Mouse (Mus musculus): ENCODE data around the gene Gatad2a. TPM values are rescaled to one million over a fixed set of nuclear protein-coding genes. Genes with fewer than 3 reads are reported as not detected.
A peak's percentile ranks its signal among the peaks of the same experiment; 100 is the strongest.
"Not testable (repeated sequence)": the region's sequence is repeated elsewhere in the genome, so short reads cannot be mapped to it uniquely, and the experiment has no call there.

The Gatad2a gene
- polyA plus RNA-seq, 1 experiment from 2014 or later, result 92.4 TPM

DNA sequence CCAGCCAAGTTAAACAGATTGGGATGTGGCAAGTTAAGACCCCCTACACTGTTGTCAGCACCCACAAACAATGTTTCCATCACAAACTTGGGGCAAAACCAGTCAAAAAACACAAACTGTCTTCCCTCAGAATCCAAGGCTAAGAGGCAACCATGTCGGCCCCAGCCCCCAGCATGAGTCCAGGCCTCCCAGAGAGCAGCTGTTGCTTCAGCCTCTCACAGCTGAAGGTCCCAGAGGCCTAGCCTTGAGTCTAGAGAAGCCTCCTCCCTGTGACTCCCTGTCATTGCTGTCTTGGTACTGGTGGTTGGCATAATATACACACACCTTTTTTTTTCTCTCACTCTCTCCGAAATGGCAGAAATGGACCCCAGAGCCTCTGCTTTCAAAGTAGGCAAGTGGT, 39.5 kb downstream of the Gatad2a start:
- no peaks in the 10 kb centered on the region for H3K27me3 ChIP-seq (ENCODE audit: insufficient read depth, low read length)
- H3K4me1 ChIP-seq (ENCODE audit: insufficient read depth), result no peaks in the 10 kb centered on the region
- H3K27ac ChIP-seq (ENCODE audit: low read depth), result no peak overlapping the region
- no peaks in the 10 kb centered on the region for H3K36me3 ChIP-seq (ENCODE audit: insufficient read depth)
- WGBS, result 52% methylated on average over 2 of the region's 2 CpGs
- ATAC-seq (ENCODE audit: insufficient read depth) (no peak), DNase-seq (no peak)
- no peaks in the 10 kb centered on the region for H3K9me3 ChIP-seq (ENCODE audit: low read depth, low read length)
- H3K4me2 ChIP-seq, result no peak overlapping the region
- H3K9ac ChIP-seq, result no peak overlapping the region
- no peak for TF ChIP-seq CTCF (IDR thresholded peaks at IDR 0.05; ENCODE audit: low read depth)
- no peak overlapping the region for H3K4me3 ChIP-seq (ENCODE audit: low read depth, low read length)

DNA sequence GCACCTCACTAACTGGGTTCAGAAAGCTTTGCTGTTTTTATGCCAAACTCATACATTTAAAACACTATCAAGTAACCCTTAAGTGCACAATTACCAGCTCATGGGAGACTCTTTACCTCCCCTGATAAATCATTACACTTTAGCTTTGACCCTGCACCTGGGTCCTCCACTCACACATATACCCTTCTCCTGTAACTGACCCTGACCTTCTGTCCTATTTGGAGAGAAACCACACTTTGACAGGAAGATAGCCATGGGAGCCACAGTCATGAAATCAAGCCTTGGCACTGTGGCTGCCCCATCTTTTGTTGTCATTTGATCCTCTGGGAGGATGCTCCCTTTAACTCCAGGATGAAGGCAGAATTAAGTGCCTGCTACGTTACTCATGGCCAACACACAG, 41.5 kb downstream of the Gatad2a start:
- no peak for ATAC-seq (ENCODE audit: insufficient read depth)
- no peak for TF ChIP-seq CTCF (IDR thresholded peaks at IDR 0.05; ENCODE audit: low read depth)

DNA sequence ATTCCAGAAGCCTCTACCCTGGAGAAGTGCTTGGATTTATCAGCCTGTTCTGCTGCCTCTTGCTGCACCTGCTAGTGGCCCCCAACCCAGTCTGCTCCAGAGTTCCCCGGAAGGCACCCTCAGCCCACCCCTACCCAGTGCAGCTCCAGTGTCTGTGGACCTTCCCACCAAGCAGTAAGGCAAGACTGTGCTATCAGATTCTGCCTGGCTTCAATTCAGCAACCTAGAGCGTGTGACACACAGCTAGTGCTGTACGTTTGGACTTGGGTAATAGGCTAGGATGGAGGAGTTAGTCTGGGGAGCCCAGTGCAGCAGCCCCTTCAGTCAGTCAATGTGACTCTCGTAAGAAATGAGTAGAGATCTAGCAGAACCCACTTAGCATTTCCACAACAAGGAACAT, 42.0 kb downstream of the Gatad2a start:
- Histone ChIP-seq H3K9me3 (ENCODE audit: low read depth, low read length) (no peaks in the 10 kb centered on the region), H3K4me3 (ENCODE audit: low read depth, low read length) (no peak overlapping the region), H3K9ac (no peak overlapping the region), H3K36me3 (ENCODE audit: insufficient read depth) (peaks cover 10% of the 10 kb centered on the region; the same call in 1 of the 2 replicates), H3K4me2 (no peak overlapping the region), H3K27me3 (ENCODE audit: insufficient read depth, low read length) (no peaks in the 10 kb centered on the region), H3K27ac (ENCODE audit: low read depth) (no peak overlapping the region), H3K4me1 (ENCODE audit: insufficient read depth) (no peaks in the 10 kb centered on the region)
- WGBS, result 70% methylated on average over 4 of the region's 4 CpGs
- TF ChIP-seq CTCF (IDR thresholded peaks at IDR 0.05; ENCODE audit: low read depth), result no peak
- DNase-seq (no peak), ATAC-seq (ENCODE audit: insufficient read depth) (no peak)

More for the DNA sequence above, 41.5 kb downstream of the Gatad2a start:
- Histone ChIP-seq H3K36me3 (ENCODE audit: insufficient read depth) (0 out of 2 replicates have a peak, but pooled peaks cover 5% of the 10 kb centered on the region), H3K4me3 (ENCODE audit: low read depth, low read length) (no peak overlapping the region), H3K4me2 (no peak overlapping the region), H3K9ac (no peak overlapping the region), H3K4me1 (ENCODE audit: insufficient read depth) (no peaks in the 10 kb centered on the region), H3K27ac (ENCODE audit: low read depth) (no peak overlapping the region), H3K27me3 (ENCODE audit: insufficient read depth, low read length) (no peaks in the 10 kb centered on the region), H3K9me3 (ENCODE audit: low read depth, low read length) (no peaks in the 10 kb centered on the region)
- 61% methylated on average over 1 of the region's 1 CpGs for WGBS
- DNase-seq, result no peak

DNA sequence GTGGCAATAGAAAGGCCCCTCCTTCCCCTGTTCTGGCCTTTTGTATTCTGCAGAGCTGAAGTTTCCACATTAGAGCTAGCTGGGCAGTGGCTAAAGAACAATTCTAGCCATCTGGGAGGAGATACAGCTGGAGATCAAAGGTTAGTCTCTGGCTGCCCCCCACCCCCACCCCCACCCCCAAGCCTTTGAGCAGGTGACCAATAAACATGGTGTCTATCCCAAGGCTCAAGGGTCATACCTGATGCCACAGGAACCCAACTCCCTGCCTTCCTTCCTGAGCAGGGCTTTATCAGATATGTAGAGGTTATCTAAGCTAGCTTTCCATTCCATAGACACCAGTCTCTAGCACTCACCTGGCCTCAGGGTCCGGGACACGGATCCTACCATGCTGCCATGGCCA, 45.9 kb downstream of the Gatad2a start:
- Histone ChIP-seq H3K9ac (no peak overlapping the region), H3K4me2 (no peak overlapping the region), H3K9me3 (ENCODE audit: low read depth, low read length) (no peaks in the 10 kb centered on the region), H3K4me3 (ENCODE audit: low read depth, low read length) (no peak overlapping the region), H3K4me1 (ENCODE audit: insufficient read depth) (no peaks in the 10 kb centered on the region), H3K27ac (ENCODE audit: low read depth) (no peak overlapping the region), H3K36me3 (ENCODE audit: insufficient read depth) (peaks cover 33% of the 10 kb centered on the region; the same call in 1 of the 2 replicates), H3K27me3 (ENCODE audit: insufficient read depth, low read length) (no peaks in the 10 kb centered on the region)
- ATAC-seq (ENCODE audit: insufficient read depth) (no peak), DNase-seq (no peak)
- WGBS, result 96% methylated on average over 2 of the region's 2 CpGs
- no peak for TF ChIP-seq CTCF (IDR thresholded peaks at IDR 0.05; ENCODE audit: low read depth)

DNA sequence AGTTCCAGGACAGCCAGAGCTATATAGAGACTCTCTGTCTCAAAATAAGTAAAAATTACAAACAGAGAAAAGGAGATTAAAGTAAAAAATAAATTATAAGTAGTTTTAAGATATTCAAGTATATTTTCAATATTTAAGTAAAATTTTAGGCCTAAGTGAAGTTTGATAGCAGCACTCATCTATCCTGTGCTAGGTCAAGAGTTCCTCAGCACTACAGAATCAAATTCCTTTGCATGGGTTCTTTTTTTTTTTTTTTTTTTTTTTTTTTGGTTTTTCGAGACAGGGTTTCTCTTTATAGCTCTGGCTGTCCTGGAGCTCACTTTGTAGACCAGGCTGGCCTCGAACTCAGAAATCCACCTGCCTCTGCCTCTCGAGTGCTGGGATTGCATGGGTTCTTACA, 53.7 kb downstream of the Gatad2a start:
- WGBS, result 79% methylated on average over 2 of the region's 3 CpGs
- H3K27me3 ChIP-seq (ENCODE audit: insufficient read depth, low read length); H3K9me3 ChIP-seq (ENCODE audit: low read depth, low read length); DNase-seq; H3K4me3 ChIP-seq (ENCODE audit: low read depth, low read length); H3K9ac ChIP-seq; ATAC-seq (ENCODE audit: insufficient read depth); H3K27ac ChIP-seq (ENCODE audit: low read depth); H3K4me1 ChIP-seq (ENCODE audit: insufficient read depth); H3K4me2 ChIP-seq: not testable (repeated sequence)
- H3K36me3 ChIP-seq (ENCODE audit: insufficient read depth), result peaks cover 15% of the 10 kb centered on the region; the same call in 1 of the 2 replicates

DNA sequence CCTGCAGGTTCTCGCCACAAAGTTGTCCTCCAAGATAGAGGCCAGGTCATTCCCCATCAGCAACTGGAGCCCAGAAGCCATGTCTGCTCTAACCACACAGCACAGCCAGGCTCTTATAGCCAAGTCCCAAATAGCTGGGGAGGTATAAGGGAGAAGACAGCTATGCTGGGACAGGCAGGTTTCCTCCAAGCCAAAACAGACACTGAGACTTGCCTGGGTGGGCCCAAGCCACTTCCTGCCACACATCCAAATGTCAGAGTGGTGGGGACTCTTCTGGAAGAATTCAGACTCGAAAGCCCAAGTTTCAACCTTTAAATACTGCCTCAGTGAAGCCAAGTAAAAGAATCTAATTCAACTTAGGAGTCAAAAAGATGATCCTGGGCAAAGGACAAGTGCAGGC, 55.8 kb downstream of the Gatad2a start:
- H3K9ac ChIP-seq, result no peak overlapping the region
- H3K9me3 ChIP-seq (ENCODE audit: low read depth, low read length), result no peaks in the 10 kb centered on the region
- peak overlapping the region; percentile 15; the same call in 1 of the 2 replicates for H3K27ac ChIP-seq (ENCODE audit: low read depth)
- H3K36me3 ChIP-seq (ENCODE audit: insufficient read depth), result peaks cover 10% of the 10 kb centered on the region; the same call in 1 of the 2 replicates
- no peak overlapping the region for H3K4me3 ChIP-seq (ENCODE audit: low read depth, low read length)
- no peak for ATAC-seq (ENCODE audit: insufficient read depth)
- H3K4me1 ChIP-seq (ENCODE audit: insufficient read depth), result peaks cover 18% of the 10 kb centered on the region
- H3K4me2 ChIP-seq, result no peak overlapping the region
- DNase-seq, result no peak
- TF ChIP-seq CTCF (IDR thresholded peaks at IDR 0.05; ENCODE audit: low read depth), result no peak
- 80% methylated on average over 2 of the region's 2 CpGs for WGBS
- H3K27me3 ChIP-seq (ENCODE audit: insufficient read depth, low read length), result no peaks in the 10 kb centered on the region

DNA sequence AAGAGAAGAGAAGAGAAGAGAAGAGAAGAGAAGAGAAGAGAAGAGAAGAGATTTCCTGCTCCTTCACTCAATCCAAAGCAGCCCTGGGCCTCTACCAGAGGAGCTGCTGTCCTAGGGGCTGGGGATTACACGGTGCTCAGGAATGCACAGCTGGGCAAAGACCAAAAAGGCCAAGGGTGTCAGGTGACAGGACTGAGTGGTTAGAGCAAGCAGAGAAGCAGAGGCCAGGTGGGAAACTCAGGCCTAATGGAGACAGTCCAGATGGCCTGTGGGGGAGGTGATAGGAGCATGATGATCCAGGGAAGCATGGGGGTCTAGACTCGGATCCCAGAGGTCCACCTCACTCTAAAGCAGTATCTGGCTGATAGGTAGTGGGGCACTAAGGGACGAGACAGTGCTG, 56.6 kb downstream of the Gatad2a start:
- Histone ChIP-seq H3K36me3 (ENCODE audit: insufficient read depth) (peaks cover 17% of the 10 kb centered on the region), H3K4me2 (no peak overlapping the region), H3K4me1 (ENCODE audit: insufficient read depth) (peaks cover 18% of the 10 kb centered on the region), H3K27me3 (ENCODE audit: insufficient read depth, low read length) (no peaks in the 10 kb centered on the region), H3K9me3 (ENCODE audit: low read depth, low read length) (no peaks in the 10 kb centered on the region), H3K27ac (ENCODE audit: low read depth) (peak overlapping the region; percentile 15; the same call in 1 of the 2 replicates), H3K9ac (no peak overlapping the region), H3K4me3 (ENCODE audit: low read depth, low read length) (no peak overlapping the region)
- ATAC-seq (ENCODE audit: insufficient read depth) (0 out of 2 replicates have a peak, but pooled peaks have one; percentile 48), DNase-seq (peak; percentile 42)
- no peak for TF ChIP-seq CTCF (IDR thresholded peaks at IDR 0.05; ENCODE audit: low read depth)
- WGBS, result 25% methylated on average over 3 of the region's 3 CpGs

All from lung, embryonic 14.5 days (tissue).